Mouse (Mus musculus) forebrain, postnatal 0 days (tissue): ENCODE results near the gene Olfr786. TPM values are rescaled to one million over a fixed set of nuclear protein-coding genes. Genes with fewer than 3 reads are reported as not detected.

Experiments
- ATAC-seq: fragments of 200-750 bp; cut with Nextera tagmentation; 2 replicates; pipeline ENCODE4 v1.8.0; 2017; ENCODE audit warnings: mild to moderate bottlenecking, moderate library complexity
- DNase-seq: peaks from one replicate; pipeline ENCODE4 v3.0.0-alpha.2; 2015
- H3K27ac ChIP-seq: fragments of 300-500 bp; sonication (generic); 2 replicates; pipeline ENCODE4 v1.5.1; 2014; ENCODE audit warnings: low read depth, mild to moderate bottlenecking, antibody characterized with exemption, low read length, moderate library complexity, mixed read lengths
- H3K27me3 ChIP-seq: fragments of 300-500 bp; sonication (generic); 2 replicates; pipeline ENCODE4 v1.6.1; 2014; ENCODE audit warnings: mild to moderate bottlenecking, low read length, mixed read lengths; ENCODE audit not compliant: insufficient read depth
- H3K36me3 ChIP-seq: fragments of 300-500 bp; sonication (generic); 2 replicates; pipeline ENCODE4 v1.6.1; 2014; ENCODE audit warnings: mild to moderate bottlenecking, moderate library complexity; ENCODE audit not compliant: insufficient read depth
- H3K4me1 ChIP-seq: fragments of 300-500 bp; sonication (generic); 2 replicates; pipeline ENCODE4 v1.6.1; 2014; ENCODE audit warnings: antibody characterized with exemption; ENCODE audit not compliant: insufficient read depth
- H3K4me2 ChIP-seq: fragments of 300-500 bp; sonication (generic); 2 replicates; pipeline ENCODE4 v1.6.1; 2014; ENCODE audit warnings: low read depth, mild to moderate bottlenecking, moderate library complexity
- H3K4me3 ChIP-seq: fragments of 300-500 bp; sonication (generic); 2 replicates; pipeline ENCODE4 v1.5.1; 2014; ENCODE audit warnings: low read depth, low read length, mixed read lengths
- H3K9ac ChIP-seq: fragments of 300-500 bp; sonication (generic); 2 replicates; pipeline ENCODE4 v1.6.1; 2014; ENCODE audit warnings: mild to moderate bottlenecking
- H3K9me3 ChIP-seq: fragments of 300-500 bp; sonication (generic); 2 replicates; pipeline ENCODE4 v1.6.1; 2016; ENCODE audit warnings: low read length
- CTCF ChIP-seq: sonication (generic); IDR thresholded peaks from 2 replicates; pipeline ENCODE4 v1.5.1; 2016; ENCODE audit warnings: antibody characterized with exemption, control low read depth, low read depth
- WGBS: fragments of 180-500 bp; shearing (Covaris S2); extraction: QIAGEN DNeasy Blood & Tissue Kit; methylation state at CpG from one replicate; pipeline ENCODE4 v1.1.7; 2014; 5-methylcytosine and 5-hydroxymethylcytosine counted together
- polyA plus RNA-seq: library from polyadenylated mRNA; unstranded; fragments of >200 nt; fragmentation: Nextera tagmentation; extraction: Ambion mirVana; gene quantifications from 2 replicates; pipeline ENCODE4 v1.2.1, GENCODE M21; 2015
- total RNA-seq: library from RNA; depleted of rRNA; stranded (reverse); fragments of >200 nt; gene quantifications from 2 replicates; pipeline ENCODE4 v1.2.3, GENCODE M21; 2014; rRNA removed

Gene Olfr786
- not detected in 2 replicates for total RNA-seq
- polyA plus RNA-seq = not detected in 2 replicates

DNA sequence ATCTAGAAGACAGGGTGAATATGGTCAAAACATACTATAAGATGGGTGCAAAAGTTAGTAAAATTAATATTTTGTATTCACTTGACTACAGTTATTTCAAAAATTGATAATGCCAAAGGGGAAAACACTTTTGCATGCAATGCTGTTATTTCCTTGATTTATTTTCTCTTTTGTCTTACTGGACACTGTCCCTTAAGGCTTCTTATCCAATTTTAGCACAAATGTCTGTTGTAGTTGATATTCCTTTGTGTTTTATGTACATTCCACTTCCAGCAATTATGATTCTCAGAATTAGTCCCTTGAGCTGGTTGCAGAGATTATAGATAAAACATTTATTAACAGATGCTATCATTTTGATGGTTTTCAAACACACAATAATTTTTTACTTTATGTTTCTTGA, at the start of gene Olfr786:
Olfr786 (plus strand) TSS at position 301 of the 400 bp plus-strand sequence.
- ATAC-seq (no peak), DNase-seq (no peak)
- Histone ChIP-seq H3K27ac (no peak within 1 kb of the TSS), H3K27me3 (no peaks in the 10 kb centered on the region), H3K9me3 (no peaks in the 10 kb centered on the region), H3K36me3 (no peaks in the 10 kb centered on the region), H3K4me1 (no peaks in the 10 kb centered on the region), H3K4me3 (no peak within 1 kb of the TSS), H3K4me2 (no peak within 1 kb of the TSS), H3K9ac (no peak within 1 kb of the TSS)
- no peak for TF ChIP-seq CTCF

GRCm38 (mm10) chr10:129383783-129384182, 43.3 kb upstream of the Olfr786 start, which contains the start of gene Olfr784:
Gene Olfr784, plus strand, starts transcription at chr10:129384083.
- no peaks in the 10 kb centered on the region for H3K36me3 ChIP-seq
- ATAC-seq = no peak
- H3K9me3 ChIP-seq = no peaks in the 10 kb centered on the region
- H3K4me3 ChIP-seq = no peak within 1 kb of the TSS
- H3K27me3 ChIP-seq = no peaks in the 10 kb centered on the region
- H3K27ac ChIP-seq = no peak within 1 kb of the TSS
- TF ChIP-seq CTCF = no peak
- no peak within 1 kb of the TSS for H3K4me2 ChIP-seq
- H3K4me1 ChIP-seq = no peaks in the 10 kb centered on the region
- DNase-seq = no peak
- no peak within 1 kb of the TSS for H3K9ac ChIP-seq

DNA sequence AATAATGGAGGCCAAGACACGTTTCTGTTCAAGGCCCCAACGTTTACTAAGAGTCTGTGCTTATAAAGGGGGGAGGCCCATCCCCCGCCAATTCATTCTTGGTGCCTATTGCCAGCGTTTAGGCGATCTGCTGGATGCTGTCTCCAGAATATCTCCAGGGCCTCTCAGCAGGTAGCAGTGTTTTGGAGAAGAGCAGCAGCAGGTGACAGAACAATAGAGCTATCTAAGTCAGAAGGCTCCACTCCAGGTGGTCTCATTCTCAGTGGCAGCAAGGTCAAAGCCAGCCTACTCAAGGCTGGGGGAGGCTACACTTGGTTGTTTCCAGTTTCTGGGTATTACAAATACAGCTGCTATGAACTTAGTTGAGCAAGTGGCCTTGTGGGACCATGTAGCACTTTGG, 26.2 kb upstream of the Olfr786 start:
- Histone ChIP-seq H3K9me3 (no peaks in the 10 kb centered on the region), H3K9ac (no peak overlapping the region), H3K36me3 (no peaks in the 10 kb centered on the region), H3K27me3 (no peaks in the 10 kb centered on the region), H3K4me3 (no peak overlapping the region), H3K4me1 (no peaks in the 10 kb centered on the region), H3K27ac (no peak overlapping the region), H3K4me2 (no peak overlapping the region)
- TF ChIP-seq CTCF = no peak
- WGBS = 45% methylated on average over 5 of the region's 5 CpGs
- no peak for ATAC-seq
- DNase-seq = no peak

DNA sequence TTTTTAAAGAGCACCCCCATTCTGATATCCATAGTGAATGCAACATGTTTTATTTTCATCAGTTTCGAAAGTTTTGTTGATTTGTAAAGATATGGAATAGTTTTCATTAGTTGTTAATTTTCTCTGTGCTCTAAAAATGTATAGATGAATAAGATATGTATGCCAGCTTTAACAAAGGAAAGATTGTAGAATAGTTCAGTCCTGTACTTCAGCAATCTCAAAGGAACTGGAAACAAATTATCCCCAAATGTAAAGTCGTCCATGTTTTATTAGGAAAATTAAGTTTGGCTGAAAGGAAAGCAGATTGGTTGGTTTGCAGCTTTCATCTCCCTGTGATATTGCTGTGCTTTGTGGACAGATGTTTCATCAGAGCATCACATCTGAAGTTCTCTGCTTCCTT, 22.0 kb upstream of the Olfr786 start, which contains the start of gene Olfr785:
Olfr785 (plus strand) TSS at position 301 of the 400 bp plus-strand sequence.
- Histone ChIP-seq H3K27me3 (no peaks in the 10 kb centered on the region), H3K4me1 (no peaks in the 10 kb centered on the region), H3K9ac (no peak within 1 kb of the TSS), H3K27ac (no peak within 1 kb of the TSS), H3K36me3 (no peaks in the 10 kb centered on the region), H3K4me2 (no peak within 1 kb of the TSS), H3K9me3 (no peaks in the 10 kb centered on the region), H3K4me3 (no peak within 1 kb of the TSS)
- WGBS = 80% methylated on average over 2 of the region's 2 CpGs
- ATAC-seq (no peak), DNase-seq (no peak)
- TF ChIP-seq CTCF = no peak

DNA sequence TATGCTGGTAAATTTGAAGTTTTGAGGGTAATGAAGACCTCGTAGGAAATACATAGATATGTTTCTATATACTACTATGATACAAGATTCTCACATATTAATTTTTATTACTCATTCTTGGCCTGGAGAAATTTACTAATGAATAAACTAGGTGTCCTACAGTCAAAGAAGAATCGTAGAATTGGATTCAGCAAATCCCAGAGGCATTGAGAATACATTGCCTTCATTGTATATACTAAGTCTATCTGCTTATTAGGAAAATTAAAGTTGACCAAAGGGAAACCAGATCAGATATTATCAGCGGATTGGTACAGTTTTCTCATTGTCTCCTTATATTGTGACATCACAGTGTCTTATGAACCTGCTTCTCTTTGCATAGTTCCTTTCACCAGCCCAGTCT, 34.5 kb downstream of the Olfr786 start, which contains the start of gene Olfr787:
Olfr787 (plus strand) TSS at position 301 of the 400 bp plus-strand sequence.
- Histone ChIP-seq H3K27me3 (no peaks in the 10 kb centered on the region), H3K9me3 (no peaks in the 10 kb centered on the region), H3K4me3 (no peak within 1 kb of the TSS), H3K36me3 (no peaks in the 10 kb centered on the region), H3K27ac (no peak within 1 kb of the TSS), H3K4me1 (no peaks in the 10 kb centered on the region), H3K4me2 (no peak within 1 kb of the TSS), H3K9ac (no peak within 1 kb of the TSS)
- WGBS = 82% methylated on average over 3 of the region's 3 CpGs
- no peak for TF ChIP-seq CTCF
- ATAC-seq (no peak), DNase-seq (no peak)

GRCm38 (mm10) chr10:129470698-129471097, 43.6 kb downstream of the Olfr786 start, which contains the start of gene Olfr788:
Gene Olfr788, plus strand, starts transcription at chr10:129470998.
- DNase-seq (no peak), ATAC-seq (no peak)
- H3K4me2 ChIP-seq = no peak within 1 kb of the TSS
- no peaks in the 10 kb centered on the region for H3K4me1 ChIP-seq
- H3K27me3 ChIP-seq = no peaks in the 10 kb centered on the region
- H3K9me3 ChIP-seq = no peaks in the 10 kb centered on the region
- H3K4me3 ChIP-seq = no peak within 1 kb of the TSS
- no peaks in the 10 kb centered on the region for H3K36me3 ChIP-seq
- no peak within 1 kb of the TSS for H3K9ac ChIP-seq
- no peak for TF ChIP-seq CTCF
- no peak within 1 kb of the TSS for H3K27ac ChIP-seq

GRCm38 (mm10) chr10:129473256-129473655, 46.1 kb downstream of the Olfr786 start:
- no peak for DNase-seq
- H3K9me3 ChIP-seq = no peaks in the 10 kb centered on the region

DNA sequence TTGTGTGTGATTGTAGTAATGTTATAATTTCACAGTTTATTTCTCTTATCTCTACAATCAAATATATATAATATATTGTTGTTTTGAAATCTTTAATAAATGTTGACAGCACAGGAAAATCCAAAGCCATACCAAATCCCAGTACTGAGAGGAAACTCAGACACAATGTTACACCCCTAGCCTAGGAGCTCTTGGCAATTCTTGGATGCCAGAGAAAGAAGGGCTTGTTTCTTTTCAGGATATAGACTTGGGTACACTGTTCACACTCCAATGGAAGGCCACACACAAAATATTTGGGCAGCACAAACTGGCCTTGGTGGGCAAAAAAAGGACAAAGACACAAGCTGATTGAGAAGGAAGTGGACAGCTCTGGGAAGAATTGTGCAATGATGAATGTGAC, 46.6 kb downstream of the Olfr786 start:
- no peak for TF ChIP-seq CTCF
- no peak overlapping the region for H3K9ac ChIP-seq
- H3K27me3 ChIP-seq = no peaks in the 10 kb centered on the region
- no peaks in the 10 kb centered on the region for H3K36me3 ChIP-seq
- H3K27ac ChIP-seq = no peak overlapping the region
- no peaks in the 10 kb centered on the region for H3K4me1 ChIP-seq
- DNase-seq (no peak), ATAC-seq (no peak)
- no peak overlapping the region for H3K4me2 ChIP-seq
- H3K9me3 ChIP-seq = no peaks in the 10 kb centered on the region
- no peak overlapping the region for H3K4me3 ChIP-seq

More at GRCm38 (mm10) chr10:129473256-129473655, 46.1 kb downstream of the Olfr786 start:
- no peak overlapping the region for H3K4me2 ChIP-seq
- no peak for ATAC-seq
- H3K27ac ChIP-seq = no peak overlapping the region
- H3K36me3 ChIP-seq = no peaks in the 10 kb centered on the region
- H3K4me3 ChIP-seq = no peak overlapping the region
- H3K4me1 ChIP-seq = no peaks in the 10 kb centered on the region
- 40% methylated on average over 2 of the region's 2 CpGs for WGBS
- no peaks in the 10 kb centered on the region for H3K27me3 ChIP-seq
- no peak for TF ChIP-seq CTCF
- no peak overlapping the region for H3K9ac ChIP-seq
